Mouse (Mus musculus) liver, postnatal 0 days (tissue): ENCODE measurements at regions not wholly inside any gene's neighbourhood (a gene's known extent, or its start where the extent isn't known, plus 50 kb on each side); places are given as distances from the start of the nearest gene placed in this dataset.

Experiments used
- ATAC-seq: fragments of 200-750 bp; cut with Nextera tagmentation; 2 replicates; pipeline ENCODE4 v1.8.0; 2017; ENCODE audit warnings: mild to moderate bottlenecking, moderate library complexity
- DNase-seq: peaks from one replicate; pipeline ENCODE4 v3.0.0-alpha.2; 2016
- H3K27ac ChIP-seq: fragments of 300-500 bp; sonication (generic); 2 replicates; pipeline ENCODE4 v1.5.1; 2014; ENCODE audit warnings: antibody characterized with exemption, moderate library complexity, mild to moderate bottlenecking, low read depth
- H3K27me3 ChIP-seq: fragments of 300-500 bp; sonication (generic); 2 replicates; pipeline ENCODE4 v1.6.1; 2014; ENCODE audit warnings: low read length, control low read depth, mixed read lengths; ENCODE audit not compliant: insufficient read depth
- H3K36me3 ChIP-seq: fragments of 300-500 bp; sonication (generic); replicated peaks from 2 replicates; pipeline ENCODE4 v1.6.1; 2014; ENCODE audit warnings: mild to moderate bottlenecking, control low read depth, low read length, moderate library complexity, mixed read lengths; ENCODE audit not compliant: insufficient read depth
- H3K4me1 ChIP-seq: fragments of 300-500 bp; sonication (generic); 2 replicates; pipeline ENCODE4 v1.6.1; 2014; ENCODE audit warnings: antibody characterized with exemption, mild to moderate bottlenecking, control low read depth; ENCODE audit not compliant: insufficient read depth
- H3K4me2 ChIP-seq: fragments of 300-500 bp; sonication (generic); 2 replicates; pipeline ENCODE4 v1.6.1; 2014; ENCODE audit warnings: low read depth, mild to moderate bottlenecking, low read length, moderate library complexity, mixed read lengths
- H3K4me3 ChIP-seq: fragments of 300-500 bp; sonication (generic); 2 replicates; pipeline ENCODE4 v1.5.1; 2014; ENCODE audit warnings: low read depth, low read length
- H3K9ac ChIP-seq: fragments of 300-500 bp; sonication (generic); replicated peaks from 2 replicates; pipeline ENCODE4 v1.6.1; 2014; ENCODE audit warnings: mild to moderate bottlenecking, moderate library complexity
- H3K9me3 ChIP-seq: fragments of 300-500 bp; sonication (generic); 2 replicates; pipeline ENCODE4 v1.6.1; 2016; ENCODE audit warnings: mild to moderate bottlenecking, control low read depth, low read length, mixed read lengths
- CTCF ChIP-seq: sonication (generic); IDR thresholded peaks from 2 replicates; pipeline ENCODE4 v1.5.1; 2016; ENCODE audit warnings: antibody characterized with exemption, low read depth
- EP300 ChIP-seq: IDR thresholded peaks from 2 replicates; pipeline ENCODE4 v1.6.1; 2016; ENCODE audit warnings: antibody characterized with exemption, low read depth, mild to moderate bottlenecking
- WGBS: fragments of 180-500 bp; shearing (Covaris S2); extraction: QIAGEN DNeasy Blood & Tissue Kit; methylation state at CpG from one replicate; pipeline ENCODE4 v1.1.7; 2014; ENCODE audit not compliant: insufficient replicate concordance; 5-methylcytosine and 5-hydroxymethylcytosine counted together

GRCm38 (mm10) chr8:49492906-49493305 is 649.2 kb upstream of the Tenm3 start:
- H3K4me1 ChIP-seq, result no peaks in the 10 kb centered on the region
- no peak for TF ChIP-seq CTCF
- no peak for TF ChIP-seq EP300
- H3K9ac ChIP-seq, result no peak overlapping the region
- H3K4me3 ChIP-seq, result no peak overlapping the region
- no peaks in the 10 kb centered on the region for H3K9me3 ChIP-seq
- ATAC-seq (no peak), DNase-seq (no peak)
- no peak overlapping the region for H3K4me2 ChIP-seq
- no peaks in the 10 kb centered on the region for H3K36me3 ChIP-seq
- H3K27ac ChIP-seq, result no peak overlapping the region
- 67% methylated on average over 2 of the region's 2 CpGs for WGBS
- H3K27me3 ChIP-seq, result no peaks in the 10 kb centered on the region

DNA sequence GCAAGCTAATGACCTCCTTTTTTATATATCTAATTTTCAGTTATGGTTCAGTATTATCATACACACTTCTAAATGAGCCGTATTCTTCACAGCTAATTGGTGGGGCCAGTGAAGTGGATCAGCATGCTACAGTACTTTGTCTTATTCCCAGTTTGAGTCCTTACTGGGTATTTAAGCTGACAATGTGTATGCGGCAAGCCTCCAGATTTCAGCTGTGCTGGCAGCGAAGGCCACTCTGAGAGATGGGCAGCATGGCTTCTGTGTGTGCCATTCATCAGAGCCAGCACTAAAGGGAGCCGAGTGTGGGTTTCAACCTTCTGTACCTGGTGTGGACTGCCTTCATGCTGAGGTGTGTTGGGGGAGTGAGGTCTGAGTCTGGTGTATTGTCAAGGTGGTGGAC is 641.5 kb upstream of the Tenm3 start:
- Histone ChIP-seq H3K36me3 (no peaks in the 10 kb centered on the region), H3K9ac (no peak overlapping the region)
- TF ChIP-seq EP300 (no peak), CTCF (no peak)

DNA sequence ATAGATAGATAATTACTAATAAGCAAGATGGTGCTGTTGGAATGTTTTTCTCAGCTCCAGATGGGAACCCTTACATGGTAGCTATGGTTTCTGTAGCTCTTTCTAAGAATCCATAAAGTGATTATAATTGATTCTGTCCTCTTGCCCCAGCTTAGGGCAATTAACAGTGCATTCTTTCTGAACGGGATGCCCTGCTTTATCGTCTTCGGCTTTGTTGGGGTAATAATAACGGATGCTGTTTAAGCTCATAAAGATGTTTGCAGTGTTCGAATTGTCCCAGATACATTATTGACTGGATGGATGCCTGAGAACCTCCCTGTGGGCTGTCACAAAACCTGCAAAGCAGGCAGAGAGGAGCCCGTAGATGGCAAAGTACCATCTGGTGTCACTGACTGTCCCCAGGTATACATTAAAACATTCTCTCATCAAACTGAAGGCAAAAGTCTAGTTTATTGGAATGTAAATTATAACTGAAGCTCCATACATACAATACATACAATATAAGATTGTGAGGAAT is 637.8 kb upstream of the Tenm3 start:
- ATAC-seq (no peak), DNase-seq (no peak)
- no peaks in the 10 kb centered on the region for H3K27me3 ChIP-seq
- no peak for TF ChIP-seq CTCF
- TF ChIP-seq EP300, result no peak
- no peak overlapping the region for H3K27ac ChIP-seq
- no peak overlapping the region for H3K9ac ChIP-seq
- H3K4me1 ChIP-seq, result no peaks in the 10 kb centered on the region
- H3K36me3 ChIP-seq, result no peaks in the 10 kb centered on the region
- H3K4me3 ChIP-seq, result no peak overlapping the region
- 83% methylated on average over 6 of the region's 6 CpGs for WGBS
- no peaks in the 10 kb centered on the region for H3K9me3 ChIP-seq
- no peak overlapping the region for H3K4me2 ChIP-seq

More for the DNA sequence above, 641.5 kb upstream of the Tenm3 start:
- Histone ChIP-seq H3K9me3 (no peaks in the 10 kb centered on the region), H3K4me2 (no peak overlapping the region), H3K4me1 (no peaks in the 10 kb centered on the region), H3K4me3 (no peak overlapping the region), H3K27ac (no peak overlapping the region), H3K27me3 (no peaks in the 10 kb centered on the region)
- ATAC-seq, result no peak
- DNase-seq, result no peak
- 86% methylated on average over 4 of the region's 4 CpGs for WGBS

DNA sequence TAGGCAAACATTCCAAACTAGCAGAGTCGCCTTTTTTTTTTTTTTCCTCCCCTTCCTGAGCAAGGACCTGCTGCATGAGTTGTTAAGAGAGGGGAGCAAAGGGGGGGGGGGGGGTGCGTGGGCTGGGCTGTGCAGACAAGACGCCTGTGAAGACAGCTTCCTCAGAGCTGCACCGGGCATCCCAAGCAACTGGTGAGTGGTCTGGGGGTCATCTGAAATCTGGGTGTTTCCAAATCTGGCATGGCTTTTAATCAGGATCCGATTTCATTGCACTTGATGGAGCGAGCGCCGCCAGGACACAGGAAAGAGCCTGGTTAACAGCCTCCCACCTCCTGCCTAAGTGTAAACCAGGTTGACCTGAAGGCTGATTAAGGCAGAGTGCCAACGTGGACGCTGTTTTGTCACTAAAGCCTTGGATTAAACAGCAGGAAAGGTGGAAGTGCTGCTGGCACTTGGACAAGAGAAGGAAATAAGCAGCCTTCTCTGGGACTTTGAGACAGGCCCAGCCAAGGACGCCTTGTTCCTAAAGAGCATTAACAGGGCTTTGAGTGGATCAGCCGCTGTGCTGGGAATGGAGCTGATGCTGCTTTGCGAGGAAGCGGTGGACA is 622.3 kb upstream of the Tenm3 start:
- Histone ChIP-seq H3K9ac (no peak overlapping the region), H3K9me3 (no peaks in the 10 kb centered on the region), H3K27ac (no peak overlapping the region), H3K36me3 (no peaks in the 10 kb centered on the region), H3K27me3 (no peaks in the 10 kb centered on the region), H3K4me1 (no peaks in the 10 kb centered on the region), H3K4me3 (no peak overlapping the region), H3K4me2 (no peak overlapping the region)
- no peak for DNase-seq
- WGBS, result 27% methylated on average over 13 of the region's 14 CpGs
- TF ChIP-seq EP300 (no peak), CTCF (no peak)
- ATAC-seq, result no peak

GRCm38 (mm10) chr8:49465070-49465469 is 621.3 kb upstream of the Tenm3 start:
- TF ChIP-seq CTCF, result no peak
- TF ChIP-seq EP300, result no peak
- no peak overlapping the region for H3K27ac ChIP-seq
- no peak overlapping the region for H3K4me3 ChIP-seq
- H3K36me3 ChIP-seq, result no peaks in the 10 kb centered on the region
- no peaks in the 10 kb centered on the region for H3K27me3 ChIP-seq
- H3K4me2 ChIP-seq, result no peak overlapping the region
- no peaks in the 10 kb centered on the region for H3K4me1 ChIP-seq
- no peaks in the 10 kb centered on the region for H3K9me3 ChIP-seq
- ATAC-seq, result no peak
- 62% methylated on average over 7 of the region's 7 CpGs for WGBS
- no peak for DNase-seq
- no peak overlapping the region for H3K9ac ChIP-seq

DNA sequence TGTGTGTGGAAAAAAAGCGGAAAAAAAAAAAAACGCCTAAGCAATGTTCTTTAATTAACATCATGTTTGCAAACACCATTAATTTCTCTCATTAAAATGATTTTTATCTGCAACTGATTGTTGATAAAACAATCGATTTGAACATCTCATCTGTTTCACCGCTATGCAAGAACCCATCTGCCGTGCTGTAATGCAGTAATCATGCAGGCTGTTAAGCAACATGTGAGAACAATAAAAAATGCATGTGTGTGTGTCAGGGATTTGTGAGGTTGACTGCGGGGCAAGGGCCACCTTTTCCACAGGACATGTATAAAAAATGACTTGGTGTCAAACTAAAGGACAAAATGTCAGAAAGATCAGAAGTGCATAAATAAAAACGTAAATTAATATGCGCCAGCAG is 618.9 kb upstream of the Tenm3 start:
- WGBS, result 78% methylated on average over 8 of the region's 8 CpGs
- H3K9ac ChIP-seq, result no peak overlapping the region
- DNase-seq, result no peak
- no peaks in the 10 kb centered on the region for H3K27me3 ChIP-seq
- H3K4me3 ChIP-seq, result no peak overlapping the region
- no peak overlapping the region for H3K27ac ChIP-seq
- H3K4me2 ChIP-seq, result no peak overlapping the region
- no peak for ATAC-seq
- TF ChIP-seq CTCF (no peak), EP300 (no peak)
- H3K9me3 ChIP-seq, result no peaks in the 10 kb centered on the region
- no peaks in the 10 kb centered on the region for H3K36me3 ChIP-seq
- no peaks in the 10 kb centered on the region for H3K4me1 ChIP-seq
